Mouse (Mus musculus) retina, postnatal 7 days (tissue): ENCODE results near the gene Tnrc6c.

Source experiments
- DNase-seq: peaks from one replicate; pipeline ENCODE4 v3.0.0-alpha.2; 2012; ENCODE audit warnings: low read depth, low spot score

Tnrc6c gene

DNA sequence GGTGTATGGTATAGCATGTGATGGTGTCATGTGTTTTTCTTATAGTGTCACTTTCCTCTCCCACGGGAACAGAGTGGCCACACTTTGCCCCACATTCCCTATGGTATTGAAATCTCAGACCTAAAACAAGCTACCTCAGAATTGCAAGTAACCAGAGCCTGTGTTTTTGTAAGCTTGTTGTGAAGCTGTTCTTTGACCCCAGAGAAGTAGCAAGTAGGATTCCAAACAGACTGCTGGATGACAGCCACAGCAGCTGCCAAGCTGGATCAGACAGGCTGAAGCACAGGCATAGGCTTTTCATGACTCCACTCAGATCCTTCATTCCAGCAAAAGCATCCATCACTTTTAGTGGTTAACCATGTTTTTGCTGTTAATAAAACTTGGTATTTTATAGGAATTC lies 74.8 kb downstream of the Tnrc6c start:
- DNase-seq, result no peak

DNA sequence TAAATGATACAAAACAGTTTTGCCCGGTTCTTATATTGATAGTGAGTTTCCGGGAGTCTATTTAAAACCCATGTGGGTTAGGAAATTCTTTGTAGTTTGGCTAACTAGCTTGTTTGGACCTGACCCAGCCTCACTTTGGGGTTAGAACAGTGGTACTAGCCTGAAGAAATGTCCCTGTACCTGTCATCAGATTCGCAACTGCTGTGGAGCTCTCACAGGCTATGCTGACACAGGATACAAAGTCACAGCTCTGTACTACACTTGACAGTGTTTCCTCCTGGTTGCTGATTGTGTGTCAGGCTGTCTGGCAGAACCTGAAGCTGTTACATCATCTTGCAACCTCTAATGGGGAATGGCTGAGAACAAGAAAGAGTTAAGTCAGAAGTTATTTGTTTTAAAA lies 75.3 kb downstream of the Tnrc6c start:
- no peak for DNase-seq

DNA sequence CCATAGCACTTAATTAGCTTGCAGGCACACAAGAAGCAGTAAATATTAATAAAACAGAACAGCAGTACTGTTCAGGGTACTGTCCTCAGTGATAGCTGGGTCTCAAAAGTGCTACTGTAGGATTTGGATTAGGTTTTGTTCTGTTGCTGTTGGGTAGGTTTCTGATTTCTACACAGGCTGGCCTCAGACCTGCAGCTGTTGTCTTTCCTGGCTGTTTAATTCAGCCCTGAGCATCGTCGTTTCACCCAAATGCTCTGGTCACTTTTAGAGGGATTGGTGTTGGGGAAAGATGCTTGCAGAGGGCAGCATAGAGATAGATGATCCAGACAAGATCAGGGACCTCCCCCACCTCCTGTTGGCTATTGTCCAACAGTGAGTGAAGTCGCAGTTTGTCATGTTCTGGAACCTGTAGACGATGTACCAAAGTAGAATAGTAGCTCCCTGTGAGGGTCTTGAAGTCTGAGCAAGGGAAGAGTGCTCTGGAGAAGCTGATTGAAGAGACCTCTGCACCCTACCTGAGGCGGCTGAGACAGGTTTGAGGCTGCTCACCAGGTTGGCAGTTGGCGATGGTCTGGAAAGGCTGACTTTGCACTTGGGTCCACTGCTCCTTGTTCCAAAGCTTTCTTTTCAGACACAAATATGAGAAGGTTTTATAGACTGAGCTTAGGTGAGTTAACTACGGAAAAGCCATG lies 75.9 kb downstream of the Tnrc6c start:
- no peak for DNase-seq

GRCm38 (mm10) chr11:117730490-117730838 lies 76.4 kb downstream of the Tnrc6c start:
- no peak for DNase-seq

- no peak for DNase-seq
Observed at GRCm38 (mm10) chr11:117731470-117731869, 77.4 kb downstream of the Tnrc6c start.

DNA sequence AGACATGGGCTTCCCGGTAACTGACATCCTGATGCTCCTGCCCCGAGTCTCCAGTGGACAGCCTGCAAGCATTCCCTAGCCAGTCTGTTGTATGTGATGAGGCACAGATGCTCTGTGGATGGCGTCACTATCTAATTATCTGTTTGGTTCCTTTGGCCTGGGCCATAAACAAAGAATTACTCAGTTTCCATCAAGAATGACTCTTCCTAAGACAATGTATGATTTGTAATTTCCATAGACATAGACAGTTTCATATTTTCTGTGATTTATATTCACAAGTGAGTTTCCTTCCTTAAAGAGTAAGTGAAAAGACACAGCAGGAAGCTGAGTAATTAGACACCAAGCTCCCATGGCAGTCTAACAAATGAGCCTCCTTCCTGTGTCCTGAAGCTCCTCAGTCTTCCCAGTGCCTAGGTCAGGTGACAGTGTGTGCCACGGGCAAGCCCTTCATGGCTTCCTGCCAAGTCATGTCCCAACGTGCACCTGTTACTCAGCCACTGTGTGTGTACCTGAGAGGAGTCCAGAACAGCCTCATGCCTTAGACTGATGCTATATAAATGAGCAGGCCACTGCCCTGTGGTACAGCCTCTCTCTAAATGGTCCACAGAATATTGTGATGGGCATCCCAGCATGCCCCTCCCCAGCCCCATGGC lies 82.1 kb downstream of the Tnrc6c start:
- no peak for DNase-seq

DNA sequence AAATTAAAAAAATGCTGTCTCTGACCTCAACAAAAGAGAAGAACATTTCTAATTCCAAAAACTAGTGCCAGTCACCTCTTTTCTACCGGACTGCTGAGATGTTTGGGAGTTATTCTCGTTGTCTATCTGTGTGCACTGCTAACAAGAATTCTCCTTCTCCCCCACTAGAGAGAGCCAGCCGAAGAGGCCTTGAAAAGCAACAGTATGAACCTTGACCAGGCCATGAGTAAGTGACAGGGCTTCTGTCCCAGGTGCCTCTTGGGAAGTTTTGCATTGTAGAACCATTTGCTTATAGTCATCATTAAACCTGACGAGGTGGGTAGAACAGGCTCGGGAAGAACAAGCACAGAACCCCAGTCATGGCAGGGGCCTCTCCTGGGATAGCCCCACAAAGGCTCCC lies 84.0 kb downstream of the Tnrc6c start:
- no peak for DNase-seq

DNA sequence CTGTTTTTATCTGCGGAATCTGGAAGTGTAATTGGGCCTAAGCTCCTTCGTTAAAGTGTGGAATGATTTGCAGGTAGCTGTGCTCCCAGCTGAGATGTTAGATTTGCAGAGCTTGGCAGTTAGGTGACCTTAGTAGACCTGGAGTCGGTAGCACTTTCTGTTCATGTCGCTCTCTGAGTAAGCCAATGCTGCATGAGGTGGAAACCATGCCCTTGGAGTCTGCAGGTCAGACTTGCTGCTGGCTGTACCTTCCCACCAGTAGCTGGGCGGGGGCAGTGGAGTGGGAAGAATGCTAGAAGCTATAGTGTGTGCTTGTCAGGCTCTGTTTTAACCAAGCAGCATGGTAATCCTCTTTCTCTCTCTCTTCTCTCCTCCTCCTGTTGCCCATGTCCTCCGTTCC lies 87.0 kb downstream of the Tnrc6c start:
- DNase-seq, result no peak

GRCm38 (mm10) chr11:117742243-117742642 lies 88.2 kb downstream of the Tnrc6c start:
- DNase-seq, result no peak

DNA sequence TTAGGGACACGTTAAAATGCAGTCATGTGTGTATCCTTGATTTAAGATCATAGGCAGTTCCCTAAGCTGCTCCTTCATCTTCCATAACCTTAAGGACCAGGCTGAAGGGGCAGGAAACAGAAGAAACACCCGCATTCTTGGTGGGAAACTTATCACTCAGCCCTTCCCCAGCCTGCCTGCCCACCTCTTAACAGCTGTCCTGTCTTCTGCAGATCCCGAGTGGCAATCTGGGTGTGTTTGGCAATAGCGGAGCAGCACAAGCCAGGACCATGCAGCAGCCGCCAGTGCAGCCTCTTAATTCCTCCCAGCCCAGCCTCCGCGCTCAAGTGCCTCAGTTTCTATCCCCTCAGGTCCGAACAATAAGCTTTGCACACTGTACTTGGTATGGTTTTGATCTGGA lies 88.6 kb downstream of the Tnrc6c start:
- no peak for DNase-seq

DNA sequence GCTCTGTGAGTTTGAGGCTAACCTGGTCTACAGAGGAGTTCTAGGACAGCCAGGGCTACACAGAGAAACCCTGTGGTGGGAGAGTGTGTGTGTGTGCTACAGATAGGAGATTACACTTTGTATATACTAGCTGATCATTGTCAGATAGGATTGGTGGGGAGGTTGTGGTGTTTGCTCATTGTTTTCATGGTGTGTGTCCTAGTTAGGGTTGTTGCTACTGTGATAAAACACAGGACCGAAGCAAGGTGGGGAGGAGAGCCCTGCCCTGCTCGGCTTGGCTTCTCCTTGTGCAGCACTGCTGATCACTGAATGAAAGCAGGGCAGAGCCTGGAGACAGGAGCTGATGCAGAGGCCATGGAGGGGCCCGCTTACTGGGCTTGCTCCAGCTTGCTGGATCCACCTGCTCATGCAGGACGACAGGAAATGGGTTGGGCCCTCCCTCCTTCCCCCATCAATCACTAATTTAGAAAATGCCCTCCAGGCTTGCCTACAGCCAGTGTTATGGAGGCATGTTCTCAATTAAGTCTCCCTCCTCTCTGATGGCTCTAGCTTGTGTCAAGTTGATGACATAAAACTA lies 89.5 kb downstream of the Tnrc6c start:
- DNase-seq, result no peak

GRCm38 (mm10) chr11:117748628-117749027 lies 94.5 kb downstream of the Tnrc6c start:
- DNase-seq, result no peak

DNA sequence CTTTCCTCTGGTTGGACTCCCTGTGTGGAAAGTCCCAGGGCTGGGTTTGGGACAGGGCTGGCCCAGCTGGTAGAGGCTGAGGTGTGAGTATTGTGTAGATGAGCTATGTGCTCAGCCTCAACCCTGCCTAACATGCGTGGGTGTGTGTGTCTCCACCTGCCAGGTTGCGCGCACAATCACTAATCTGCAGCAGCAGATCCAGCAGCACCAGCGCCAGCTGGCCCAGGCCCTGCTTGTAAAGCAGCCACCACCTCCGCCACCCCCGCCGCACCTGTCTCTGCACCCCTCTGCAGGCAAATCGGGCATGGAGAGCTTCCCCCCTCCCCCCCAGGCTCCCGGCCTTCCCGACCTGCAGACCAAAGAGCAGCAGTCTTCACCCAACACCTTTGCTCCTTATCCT lies 95.3 kb downstream of the Tnrc6c start:
- DNase-seq, result no peak

- no peak for DNase-seq
Observed at GRCm38 (mm10) chr11:117751544-117751943, 97.5 kb downstream of the Tnrc6c start.

DNA sequence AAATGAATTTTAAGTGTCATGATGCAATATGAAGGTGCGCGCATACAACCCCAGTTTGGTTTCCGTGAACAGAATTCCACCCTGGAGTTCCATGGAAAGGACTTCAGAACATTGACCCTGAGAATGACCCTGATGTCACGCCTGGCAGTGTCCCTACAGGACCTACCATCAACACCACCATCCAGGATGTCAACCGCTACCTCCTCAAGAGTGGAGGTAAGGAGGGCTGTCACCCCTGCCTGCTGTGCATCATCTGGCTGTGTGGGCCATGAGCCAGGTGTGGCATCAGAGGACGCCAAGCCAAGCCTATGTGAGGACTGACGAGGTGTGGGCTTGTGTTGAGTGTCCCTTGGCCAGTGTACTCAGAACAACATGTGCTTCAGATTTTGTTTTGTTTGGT lies 101.8 kb downstream of the Tnrc6c start:
- DNase-seq, result no peak

DNA sequence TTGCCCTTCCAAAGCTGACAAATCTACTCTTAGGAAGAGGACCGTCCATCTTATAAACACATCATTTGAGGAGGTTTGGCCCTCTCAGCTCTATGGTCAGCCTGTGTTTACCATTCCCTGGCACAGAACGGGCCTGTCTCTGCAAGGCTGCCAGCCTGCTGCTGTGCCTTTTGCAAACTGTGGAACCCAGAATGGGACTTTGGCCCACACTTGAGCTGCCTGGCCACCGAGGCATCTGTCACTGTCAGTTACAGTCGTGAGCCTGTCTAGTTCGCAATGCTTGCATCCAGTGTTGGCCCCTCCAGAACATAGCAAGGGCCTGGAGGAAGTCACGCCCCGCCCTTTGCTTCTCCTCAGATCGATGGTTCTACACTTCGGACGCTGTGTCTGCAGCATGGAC lies 105.2 kb downstream of the Tnrc6c start:
- no peak for DNase-seq

DNA sequence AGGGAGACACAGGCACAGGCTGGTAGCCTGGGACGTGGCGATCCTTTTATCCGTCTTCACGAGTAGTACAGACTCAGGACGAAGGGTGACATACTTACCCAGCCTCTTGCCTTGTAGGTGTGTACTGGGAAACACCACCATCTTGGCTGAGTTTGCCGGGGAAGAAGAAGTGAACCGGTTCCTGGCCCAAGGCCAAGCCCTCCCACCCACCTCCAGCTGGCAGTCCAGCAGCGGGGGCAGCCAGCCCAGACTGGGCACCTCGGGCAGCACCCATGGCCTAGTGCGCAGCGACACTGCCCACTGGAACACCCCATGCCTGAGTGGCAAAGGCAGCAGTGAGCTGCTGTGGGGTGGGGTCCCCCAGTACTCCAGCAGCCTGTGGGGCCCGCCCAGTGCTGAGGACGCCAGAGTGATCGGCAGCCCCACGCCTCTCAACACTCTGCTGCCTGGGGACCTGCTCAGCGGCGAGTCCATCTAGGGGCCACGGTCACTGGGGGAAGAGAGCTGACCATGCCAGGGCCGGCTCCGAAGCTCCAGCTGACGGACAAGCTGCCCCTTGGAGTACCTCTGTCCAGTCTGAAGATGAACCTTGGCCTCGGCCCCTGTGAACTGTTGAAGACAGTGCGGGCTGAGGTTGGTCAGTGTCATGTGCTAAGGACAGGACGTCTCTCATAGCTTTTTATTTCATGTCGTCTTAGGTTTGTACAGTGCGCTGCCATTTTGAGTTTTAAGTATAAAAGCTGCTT lies 106.5 kb downstream of the Tnrc6c start:
- no peak for DNase-seq

- no peak for DNase-seq
Observed at GRCm38 (mm10) chr11:117761801-117762200, 107.7 kb downstream of the Tnrc6c start.

- DNase-seq, result no peak
Observed at GRCm38 (mm10) chr11:117762246-117762645, 108.2 kb downstream of the Tnrc6c start.

DNA sequence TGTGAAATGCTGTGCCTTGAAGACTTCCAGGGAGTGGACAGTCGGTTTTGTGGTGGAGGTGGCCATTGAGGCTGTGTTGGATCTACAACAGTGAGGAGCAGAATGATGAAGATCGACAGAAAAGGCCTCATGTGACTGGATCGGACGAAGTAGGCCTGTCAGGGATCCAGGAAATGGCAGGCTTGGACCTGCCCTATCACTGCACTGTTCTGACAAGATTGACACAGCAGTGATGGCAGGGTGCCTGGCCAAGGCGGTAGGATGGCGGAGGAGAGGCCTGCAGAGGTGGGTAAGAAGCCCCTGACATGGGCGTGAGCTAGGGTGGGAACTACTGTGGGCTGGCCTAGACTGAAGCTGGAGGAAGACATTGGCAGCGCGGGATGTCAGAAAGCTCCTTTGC lies 110.2 kb downstream of the Tnrc6c start:
- DNase-seq, result no peak

- DNase-seq, result no peak
Observed at GRCm38 (mm10) chr11:117765361-117765760, 111.3 kb downstream of the Tnrc6c start.

- DNase-seq, result no peak
Observed at GRCm38 (mm10) chr11:117766275-117766674, 112.2 kb downstream of the Tnrc6c start.
